ENCODE assay signal across 13 mouse cellular contexts in the genomic region with DNA sequence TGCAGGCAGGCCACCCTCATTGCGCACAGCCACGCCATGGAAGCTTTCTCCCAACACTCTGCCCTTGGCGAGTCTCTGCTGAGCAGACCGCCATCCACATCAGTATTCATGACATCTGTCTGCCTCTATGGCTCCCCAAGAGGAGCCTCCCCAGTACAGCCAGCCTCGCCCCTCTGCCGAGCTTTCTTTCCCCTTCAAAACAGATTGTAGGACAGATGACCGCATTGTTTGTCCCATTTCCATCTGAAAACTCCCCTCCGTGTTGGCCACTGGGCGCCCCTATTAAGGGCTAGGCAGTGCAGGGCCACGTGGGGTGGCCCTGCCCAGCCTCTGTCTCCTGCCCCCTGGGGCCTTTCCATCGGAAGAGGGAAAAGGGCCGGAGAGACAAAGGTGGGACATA. TPM values are rescaled to one million over a fixed set of nuclear protein-coding genes. Genes with fewer than 3 reads are reported as not detected.
DNase-seq lines count a peak whose midpoint lies in the region; ATAC-seq and TF ChIP-seq lines count a peak whose summit lies in the region.
"Had no signal": no experiment of that assay in that cellular context is flagged by ENCODE, and none has a peak within 500 bp of the region (broad histone marks: within the 10 kb centered on the region; RNA-seq: fewer than 3 reads in every experiment).

No protein-coding gene starts in this region.

- 0 out of 2 replicates have a peak overlapping the region, but pooled peaks have one; percentile 17 for H3K9ac ChIP-seq in heart, embryonic 14.5 days (ENCODE audit: low read length)
- no peak overlapping the region; the same call in 1 of the 2 replicates for H3K9ac ChIP-seq in forebrain, embryonic 16.5 days (replicated peaks; ENCODE audit: low read depth, low read length)
- no peak overlapping the region for H3K9ac ChIP-seq in midbrain, embryonic 16.5 days (ENCODE audit: low read depth, low read length)
- H3K9ac ChIP-seq in liver, postnatal 0 days (replicated peaks), result no peak overlapping the region

- no peak overlapping the region for H3K4me3 ChIP-seq in heart, embryonic 14.5 days (ENCODE audit: control insufficient read depth in 1 of 2, insufficient read depth in 1 of 2, low read depth in 1 of 2, low read length in 2 of 2)
- H3K4me3 ChIP-seq in forebrain, embryonic 16.5 days (replicated peaks; ENCODE audit: low read length), result no peak overlapping the region
- no peak overlapping the region; the same call in 1 of the 2 replicates for H3K4me3 ChIP-seq in midbrain, embryonic 16.5 days (ENCODE audit: low read depth, low read length)
- H3K4me3 ChIP-seq in liver, postnatal 0 days (ENCODE audit: low read depth, low read length), result no peak overlapping the region

- H3K27me3 ChIP-seq in heart, embryonic 14.5 days (ENCODE audit: control insufficient read depth, insufficient read depth, low read length), result no peaks in the 10 kb centered on the region
- H3K27me3 ChIP-seq in forebrain, embryonic 16.5 days (replicated peaks; ENCODE audit: control insufficient read depth, insufficient read depth, low read length), result no peaks in the 10 kb centered on the region
- no peaks in the 10 kb centered on the region; the same call in 1 of the 2 replicates for H3K27me3 ChIP-seq in midbrain, embryonic 16.5 days (ENCODE audit: control insufficient read depth, insufficient read depth, low read depth, low read length)
- H3K27me3 ChIP-seq in liver, postnatal 0 days (ENCODE audit: insufficient read depth, low read length), result no peaks in the 10 kb centered on the region

- H3K27ac ChIP-seq in heart, embryonic 14.5 days (replicated peaks in 1 of 2; ENCODE audit: control insufficient read depth in 1 of 2, insufficient read depth in 1 of 2, low read depth in 2 of 2, low read length in 2 of 2), result no peak overlapping the region
- H3K27ac ChIP-seq in forebrain, embryonic 16.5 days (ENCODE audit: low read length), result peak overlapping the region; percentile 24; the same call in 1 of the 2 replicates
- H3K27ac ChIP-seq in midbrain, embryonic 16.5 days (ENCODE audit: low read length), result no peak overlapping the region
- no peak overlapping the region for H3K27ac ChIP-seq in liver, postnatal 0 days (ENCODE audit: low read depth)

- no peaks in the 10 kb centered on the region for H3K9me3 ChIP-seq in heart, embryonic 14.5 days (ENCODE audit: control insufficient read depth, low read length)
- no peaks in the 10 kb centered on the region for H3K9me3 ChIP-seq in forebrain, embryonic 16.5 days (ENCODE audit: control insufficient read depth, low read length)
- H3K9me3 ChIP-seq in midbrain, embryonic 16.5 days (replicated peaks; ENCODE audit: control insufficient read depth, low read length, poor library complexity, severe bottlenecking), result no peaks in the 10 kb centered on the region
- H3K9me3 ChIP-seq in liver, postnatal 0 days (ENCODE audit: low read length), result no peaks in the 10 kb centered on the region

- no peak for ATAC-seq in heart, embryonic 14.5 days (ENCODE audit: insufficient number of reproducible peaks, insufficient read depth, low FRiP score, low read depth)
- peak; percentile 90 for ATAC-seq in forebrain, embryonic 16.5 days
- peak; percentile 79 for ATAC-seq in midbrain, embryonic 16.5 days
- ATAC-seq in liver, postnatal 0 days, result no peak
- ATAC-seq in megakaryocyte-erythroid progenitor cell, adult 5-6 weeks (replicated peaks; ENCODE audit: low FRiP score, low TSS enrichment, poor library complexity, severe bottlenecking), result no peak

- WGBS in heart, embryonic 14.5 days, result 26% methylated on average over 12 of the region's 12 CpGs
- 1% methylated on average over 12 of the region's 12 CpGs for WGBS in forebrain, embryonic 16.5 days
- WGBS in midbrain, embryonic 16.5 days, result 0% methylated on average over 9 of the region's 12 CpGs
- whole genome bisulfite sequencing in liver, postnatal 0 days (ENCODE audit: insufficient replicate concordance), result 35% methylated on average over 12 of the region's 12 CpGs

- no peak for DNase-seq in heart, adult 8-10 months (ENCODE audit: low spot score)
- DNase-seq in R1 (ENCODE audit: low read depth, low spot score) (peak; percentile 71), MN1 (ENCODE audit: low spot score) (no peak)
- no peak for DNase-seq in liver, postnatal 0 days
- DNase-seq: adrenal gland, postnatal 36 days; thymus, postnatal 14 days had no signal

- H3K4me2 ChIP-seq in heart, embryonic 14.5 days (ENCODE audit: low read length), result no peak overlapping the region
- H3K4me2 ChIP-seq in forebrain, embryonic 16.5 days (ENCODE audit: low read length), result no peak overlapping the region
- H3K4me2 ChIP-seq in midbrain, embryonic 16.5 days (ENCODE audit: low read length), result peak overlapping the region; percentile 37
- no peak overlapping the region for H3K4me2 ChIP-seq in liver, postnatal 0 days (ENCODE audit: low read depth, low read length)

- H3K4me1 ChIP-seq in heart, embryonic 14.5 days (ENCODE audit: control insufficient read depth in 2 of 2, insufficient read depth in 2 of 2, low read length in 2 of 2), result peaks cover 7 to 11% of the 10 kb centered on the region in 2 experiments
- H3K4me1 ChIP-seq in forebrain, embryonic 16.5 days (replicated peaks; ENCODE audit: control insufficient read depth, insufficient read depth, low read length), result peaks cover 13% of the 10 kb centered on the region
- H3K4me1 ChIP-seq in midbrain, embryonic 16.5 days (ENCODE audit: control insufficient read depth, insufficient read depth, low read length), result peaks cover 6% of the 10 kb centered on the region; the same call in 1 of the 2 replicates
- H3K4me1 ChIP-seq in liver, postnatal 0 days (ENCODE audit: insufficient read depth), result no peaks in the 10 kb centered on the region

- no peak for TF ChIP-seq CTCF in liver, postnatal 0 days (IDR thresholded peaks at IDR 0.05; ENCODE audit: low read depth)

- TF ChIP-seq EP300 in liver, postnatal 0 days (IDR thresholded peaks at IDR 0.05; ENCODE audit: low read depth), result no peak

- H3K36me3 ChIP-seq in heart, embryonic 14.5 days (ENCODE audit: control insufficient read depth, insufficient read depth, low read length), result no peaks in the 10 kb centered on the region
- no peaks in the 10 kb centered on the region for H3K36me3 ChIP-seq in forebrain, embryonic 16.5 days (ENCODE audit: control insufficient read depth, insufficient read depth)
- H3K36me3 ChIP-seq in midbrain, embryonic 16.5 days (ENCODE audit: control insufficient read depth, insufficient read depth, low read length), result no peaks in the 10 kb centered on the region
- no peaks in the 10 kb centered on the region for H3K36me3 ChIP-seq in liver, postnatal 0 days (replicated peaks; ENCODE audit: insufficient read depth, low read length)

RNA-seq across cellular contexts. Expression of gene 1810010D01Rik, which starts 34.8 kb away (rescaled TPM):
- polyA plus RNA-seq in heart, embryonic 14.5 days (2014; fragmentation: Nextera tagmentation; extraction: Ambion mirVana), result 0.23 TPM in 1 of 2 replicates, not detected in the other
- total RNA-seq in heart, adult 8-10 months (2022), result 1 to 10 TPM in 1 of 4 experiments, not detected in 3; 1.1 TPM
- not detected in 2 replicates for polyA plus RNA-seq in forebrain, embryonic 16.5 days (2015; fragmentation: Nextera tagmentation; extraction: Ambion mirVana)
- 0.36 TPM in 1 of 2 replicates, not detected in the other for polyA plus RNA-seq in midbrain, embryonic 16.5 days (2015; fragmentation: Nextera tagmentation; extraction: Ambion mirVana)
- polyA plus RNA-seq in liver, postnatal 0 days (2015; fragmentation: Nextera tagmentation; extraction: Ambion mirVana), result not detected in 2 replicates
- total RNA-seq in megakaryocyte-erythroid progenitor cell, adult 5-6 weeks (2014; fragmentation: Nextera tagmentation), result 0.45 TPM in 1 of 2 replicates, not detected in the other
- not detected in 2 replicates for total RNA-seq in megakaryocyte-erythroid progenitor cell, adult 5-6 weeks (2017)
- total RNA-seq: hematopoietic stem cell, adult 5-6 weeks had no signal
- polyA plus RNA-seq: C2C12; limb, embryonic 11.5 days had no signal

Comparison
In these comparisons a context has a peak if more than half of its experiments do, and no peak if none do; other contexts are left out.
1. ATAC-seq: peak in forebrain, embryonic 16.5 days (single experiment) and midbrain, embryonic 16.5 days (single experiment); none in heart, embryonic 14.5 days (single experiment), liver, postnatal 0 days (single experiment) and megakaryocyte-erythroid progenitor cell, adult 5-6 weeks (single experiment).